Mouse (Mus musculus) liver, embryonic 12.5 days (tissue): Measurements from ENCODE around the gene Vsig10l. TPM values are rescaled to one million over a fixed set of nuclear protein-coding genes. Genes with fewer than 3 reads are reported as not detected.

Source experiments
- ATAC-seq: fragments of 200-750 bp; cut with Nextera tagmentation; 2 replicates; pipeline ENCODE4 v1.8.0; 2017; ENCODE audit warnings: moderate number of reproducible peaks, mild to moderate bottlenecking, moderate library complexity
- H3K27ac ChIP-seq: fragments of 300-500 bp; sonication (generic); 2 replicates; pipeline ENCODE4 v1.5.1; 2016; ENCODE audit warnings: mild to moderate bottlenecking
- H3K27me3 ChIP-seq: fragments of 300-500 bp; sonication (generic); replicated peaks from 2 replicates; pipeline ENCODE4 v1.6.1; 2016; ENCODE audit warnings: mild to moderate bottlenecking, moderate library complexity
- H3K36me3 ChIP-seq: fragments of 300-500 bp; sonication (generic); 2 replicates; pipeline ENCODE4 v1.6.1; 2016; ENCODE audit warnings: mild to moderate bottlenecking, moderate library complexity
- H3K4me1 ChIP-seq: fragments of 300-500 bp; sonication (generic); 2 replicates; pipeline ENCODE4 v1.6.1; 2016
- H3K4me2 ChIP-seq: fragments of 300-500 bp; sonication (generic); 2 replicates; pipeline ENCODE4 v1.6.1; 2016; ENCODE audit warnings: mild to moderate bottlenecking, moderate library complexity
- H3K4me3 ChIP-seq: fragments of 300-500 bp; sonication (generic); 2 replicates; pipeline ENCODE4 v1.5.1; 2016; ENCODE audit warnings: mild to moderate bottlenecking, moderate library complexity
- H3K9ac ChIP-seq: fragments of 300-500 bp; sonication (generic); 2 replicates; pipeline ENCODE4 v1.6.1; 2016; ENCODE audit warnings: mild to moderate bottlenecking, moderate library complexity
- H3K9me3 ChIP-seq: fragments of 300-500 bp; sonication (generic); replicated peaks from 2 replicates; pipeline ENCODE4 v1.6.1; 2016; ENCODE audit warnings: mild to moderate bottlenecking, moderate library complexity
- WGBS: fragments of 180-500 bp; shearing (Covaris S2); methylation state at CpG from one replicate; pipeline ENCODE4 v1.1.7; 2016; ENCODE audit not compliant: insufficient replicate concordance; 5-methylcytosine and 5-hydroxymethylcytosine counted together
- polyA plus RNA-seq: library from polyadenylated mRNA; unstranded; fragments of >200 nt; fragmentation: Nextera tagmentation; extraction: Ambion mirVana; gene quantifications from 2 replicates; pipeline ENCODE4 v1.2.1, GENCODE M21; 2016

Vsig10l gene
- polyA plus RNA-seq, 1 experiment from 2014 or later, result 1.2 TPM

- Histone ChIP-seq H3K4me1 (peaks cover 22% of the 10 kb centered on the region), H3K4me2 (peak overlapping the region; percentile 89), H3K36me3 (no peaks in the 10 kb centered on the region), H3K9me3 (no peaks in the 10 kb centered on the region), H3K27me3 (peaks cover 24% of the 10 kb centered on the region), H3K27ac (no peak overlapping the region), H3K9ac (peak overlapping the region; percentile 58), H3K4me3 (peak overlapping the region; percentile 57)
- 4% methylated on average over 35 of the region's 35 CpGs for WGBS
- ATAC-seq, result no peak
Observed at GRCm38 (mm10) chr7:43464864-43465343, 2.0 kb downstream of the Vsig10l start.

GRCm38 (mm10) chr7:43465344-43466098 is 2.6 kb downstream of the Vsig10l start:
- H3K27ac ChIP-seq, result 0 out of 2 replicates have a peak overlapping the region, but pooled peaks have one; percentile 18
- peak overlapping the region; percentile 58 for H3K9ac ChIP-seq
- H3K4me1 ChIP-seq, result peaks cover 22% of the 10 kb centered on the region
- peaks cover 24% of the 10 kb centered on the region for H3K27me3 ChIP-seq
- 1% methylated on average over 31 of the region's 33 CpGs for WGBS
- peak overlapping the region; percentile 89 for H3K4me2 ChIP-seq
- H3K9me3 ChIP-seq, result no peaks in the 10 kb centered on the region
- H3K36me3 ChIP-seq, result no peaks in the 10 kb centered on the region
- ATAC-seq, result peak; percentile 89
- H3K4me3 ChIP-seq, result peak overlapping the region; percentile 57

GRCm38 (mm10) chr7:43466099-43466694 is 3.2 kb downstream of the Vsig10l start:
- peak overlapping the region; percentile 53 for H3K9ac ChIP-seq
- under 1% methylated on average over 30 of the region's 33 CpGs for WGBS
- peaks cover 22% of the 10 kb centered on the region for H3K4me1 ChIP-seq
- no peaks in the 10 kb centered on the region for H3K36me3 ChIP-seq
- no peak overlapping the region for H3K27ac ChIP-seq
- H3K4me2 ChIP-seq, result peak overlapping the region; percentile 89
- H3K27me3 ChIP-seq, result peaks cover 24% of the 10 kb centered on the region
- ATAC-seq, result peak; percentile 53
- H3K4me3 ChIP-seq, result peak overlapping the region; percentile 57
- no peaks in the 10 kb centered on the region for H3K9me3 ChIP-seq

- Histone ChIP-seq H3K4me2 (no peak overlapping the region), H3K36me3 (no peaks in the 10 kb centered on the region), H3K9ac (no peak overlapping the region), H3K27ac (no peak overlapping the region), H3K27me3 (peaks cover 27% of the 10 kb centered on the region), H3K4me3 (no peak overlapping the region), H3K9me3 (no peaks in the 10 kb centered on the region), H3K4me1 (peaks cover 10% of the 10 kb centered on the region)
- ATAC-seq, result no peak
- whole genome bisulfite sequencing, result 30% methylated on average over 8 of the region's 8 CpGs
Observed at GRCm38 (mm10) chr7:43470373-43470772, 7.4 kb downstream of the Vsig10l start.

GRCm38 (mm10) chr7:43475706-43476105 is 12.8 kb downstream of the Vsig10l start:
- no peaks in the 10 kb centered on the region for H3K36me3 ChIP-seq
- no peak overlapping the region for H3K4me2 ChIP-seq
- H3K27me3 ChIP-seq, result peaks cover 71% of the 10 kb centered on the region
- WGBS, result 7% methylated on average over 23 of the region's 23 CpGs
- no peak overlapping the region for H3K4me3 ChIP-seq
- no peaks in the 10 kb centered on the region for H3K9me3 ChIP-seq
- H3K9ac ChIP-seq, result no peak overlapping the region
- no peak; the same call in 1 of the 2 replicates for ATAC-seq
- H3K27ac ChIP-seq, result no peak overlapping the region
- H3K4me1 ChIP-seq, result no peaks in the 10 kb centered on the region

GRCm38 (mm10) chr7:43476376-43476775 is 13.4 kb downstream of the Vsig10l start:
- H3K4me2 ChIP-seq, result no peak overlapping the region
- no peak overlapping the region for H3K27ac ChIP-seq
- no peak overlapping the region for H3K4me3 ChIP-seq
- no peak overlapping the region for H3K9ac ChIP-seq
- no peaks in the 10 kb centered on the region for H3K36me3 ChIP-seq
- ATAC-seq, result 0 out of 2 replicates have a peak, but pooled peaks have one; percentile 18
- H3K9me3 ChIP-seq, result no peaks in the 10 kb centered on the region
- H3K27me3 ChIP-seq, result peaks cover 73% of the 10 kb centered on the region
- 12% methylated on average over 13 of the region's 13 CpGs for WGBS
- H3K4me1 ChIP-seq, result no peaks in the 10 kb centered on the region

GRCm38 (mm10) chr7:43481191-43481590 is 18.2 kb downstream of the Vsig10l start:
- no peaks in the 10 kb centered on the region for H3K4me1 ChIP-seq
- H3K4me2 ChIP-seq, result no peak overlapping the region
- WGBS, result 46% methylated on average over 3 of the region's 3 CpGs
- H3K9me3 ChIP-seq, result no peaks in the 10 kb centered on the region
- peaks cover 37% of the 10 kb centered on the region for H3K27me3 ChIP-seq
- no peak for ATAC-seq
- H3K27ac ChIP-seq, result no peak overlapping the region
- H3K36me3 ChIP-seq, result no peaks in the 10 kb centered on the region
- H3K9ac ChIP-seq, result no peak overlapping the region
- no peak overlapping the region for H3K4me3 ChIP-seq

GRCm38 (mm10) chr7:43482090-43482716 is 19.3 kb downstream of the Vsig10l start:
- Histone ChIP-seq H3K9ac (no peak overlapping the region), H3K4me2 (no peak overlapping the region), H3K4me1 (no peaks in the 10 kb centered on the region), H3K27ac (no peak overlapping the region), H3K36me3 (no peaks in the 10 kb centered on the region), H3K27me3 (peaks cover 27% of the 10 kb centered on the region), H3K9me3 (no peaks in the 10 kb centered on the region), H3K4me3 (no peak overlapping the region)
- no peak for ATAC-seq
- 45% methylated on average over 8 of the region's 8 CpGs for WGBS

GRCm38 (mm10) chr7:43483236-43483635 is 20.3 kb downstream of the Vsig10l start:
- no peaks in the 10 kb centered on the region for H3K4me1 ChIP-seq
- H3K4me2 ChIP-seq, result no peak overlapping the region
- no peak for ATAC-seq
- peaks cover 24% of the 10 kb centered on the region for H3K27me3 ChIP-seq
- H3K9me3 ChIP-seq, result no peaks in the 10 kb centered on the region
- H3K36me3 ChIP-seq, result no peaks in the 10 kb centered on the region
- H3K4me3 ChIP-seq, result no peak overlapping the region
- H3K9ac ChIP-seq, result no peak overlapping the region
- H3K27ac ChIP-seq, result no peak overlapping the region
- WGBS, result 7% methylated on average over 10 of the region's 10 CpGs

GRCm38 (mm10) chr7:43488646-43489045 is 25.7 kb downstream of the Vsig10l start:
- Histone ChIP-seq H3K4me3 (no peak overlapping the region), H3K36me3 (no peaks in the 10 kb centered on the region), H3K27me3 (peaks cover 47% of the 10 kb centered on the region), H3K27ac (no peak overlapping the region), H3K4me1 (no peaks in the 10 kb centered on the region), H3K9ac (no peak overlapping the region), H3K9me3 (no peaks in the 10 kb centered on the region), H3K4me2 (no peak overlapping the region)
- 33% methylated on average over 5 of the region's 5 CpGs for WGBS
- ATAC-seq, result no peak

- Histone ChIP-seq H3K4me2 (peak within 1 kb of the TSS; percentile 58), H3K27ac (no peak within 1 kb of the TSS), H3K27me3 (peaks cover 47% of the 10 kb centered on the region), H3K9ac (peak within 1 kb of the TSS; percentile 12; the same call in 1 of the 2 replicates), H3K4me3 (peak within 1 kb of the TSS; percentile 40), H3K9me3 (no peaks in the 10 kb centered on the region), H3K36me3 (no peaks in the 10 kb centered on the region), H3K4me1 (no peaks in the 10 kb centered on the region)
- no peak for ATAC-seq
- WGBS, result 5% methylated on average over 12 of the region's 41 CpGs
Observed at GRCm38 (mm10) chr7:43489631-43490125, 26.7 kb downstream of the Vsig10l start, which contains the start of gene Iglon5. TSS of gene Iglon5 (minus strand) at chr7:43490075.

- ATAC-seq, result no peak
- H3K27me3 ChIP-seq, result peaks cover 52% of the 10 kb centered on the region
- H3K9ac ChIP-seq, result peak overlapping the region; percentile 12; the same call in 1 of the 2 replicates
- H3K4me1 ChIP-seq, result no peaks in the 10 kb centered on the region
- no peaks in the 10 kb centered on the region for H3K9me3 ChIP-seq
- WGBS, result 11% methylated on average over 7 of the region's 13 CpGs
- H3K4me3 ChIP-seq, result peak overlapping the region; percentile 40
- no peaks in the 10 kb centered on the region for H3K36me3 ChIP-seq
- H3K4me2 ChIP-seq, result peak overlapping the region; percentile 58
- no peak overlapping the region for H3K27ac ChIP-seq
Observed at GRCm38 (mm10) chr7:43490182-43490584, 27.2 kb downstream of the Vsig10l start.
